Mouse (Mus musculus): ENCODE measurements at regions not wholly inside any gene's neighbourhood (a gene's known extent, or its start where the extent isn't known, plus 50 kb on each side); places are given as distances from the start of the nearest gene placed in this dataset.

- TF ChIP-seq CTCF (conservative IDR thresholded peaks at IDR 0.05; ENCODE audit: insufficient read depth, insufficient read length, low read depth, low read length) (no peak), POLR2A (IDR thresholded peaks at IDR 0.05; ENCODE audit: low read depth, low read length) (no peak)
Measured at GRCm38 (mm10) chr10:117499177-117499863, 119.5 kb upstream of the Cpsf6 start.

All from kidney, adult 2 months (tissue).